Mouse (Mus musculus) liver, postnatal 0 days (tissue): ENCODE measurements at regions not wholly inside any gene's neighbourhood (a gene's known extent, or its start where the extent isn't known, plus 50 kb on each side); places are given as distances from the start of the nearest gene placed in this dataset.

Experiments used
- CTCF ChIP-seq: sonication (generic); IDR thresholded peaks from 2 replicates; pipeline ENCODE4 v1.5.1; 2016; ENCODE audit warnings: antibody characterized with exemption, low read depth
- EP300 ChIP-seq: IDR thresholded peaks from 2 replicates; pipeline ENCODE4 v1.6.1; 2016; ENCODE audit warnings: antibody characterized with exemption, low read depth, mild to moderate bottlenecking

GRCm38 (mm10) chr8:92618281-92618680, 55.8 kb upstream of the Irx6 start:
- no peak for TF ChIP-seq CTCF
- no peak for TF ChIP-seq EP300
